Mouse (Mus musculus): ENCODE measurements around the gene Ccser1. TPM values are rescaled to one million over a fixed set of nuclear protein-coding genes. Genes with fewer than 3 reads are reported as not detected.

The Ccser1 gene
- polyA plus RNA-seq, 1 experiment from 2014 or later: 16.2 TPM

- no peak for ATAC-seq (ENCODE audit: low FRiP score, low TSS enrichment)
- H3K27me3 ChIP-seq (ENCODE audit: control insufficient read depth, insufficient read depth, low read length): no peaks in the 10 kb centered on the region
- H3K9me3 ChIP-seq (ENCODE audit: control insufficient read depth, low read length): no peaks in the 10 kb centered on the region
- no peak overlapping the region for H3K9ac ChIP-seq (ENCODE audit: low read depth, low read length)
- H3K4me1 ChIP-seq (ENCODE audit: control insufficient read depth, insufficient read depth, low read length): no peaks in the 10 kb centered on the region
- no peaks in the 10 kb centered on the region for H3K36me3 ChIP-seq (ENCODE audit: control insufficient read depth, insufficient read depth, low read length)
- WGBS: 89% methylated on average over 2 of the region's 2 CpGs
- no peak overlapping the region for H3K4me2 ChIP-seq (replicated peaks; ENCODE audit: low read depth, low read length)
- H3K27ac ChIP-seq (ENCODE audit: low read depth, low read length): no peak overlapping the region
- no peak overlapping the region for H3K4me3 ChIP-seq (ENCODE audit: low read length)
Measured at GRCm38 (mm10) chr6:62132531-62132930, 952.4 kb downstream of the Ccser1 start.

GRCm38 (mm10) chr6:62160320-62160719, 980.2 kb downstream of the Ccser1 start:
- no peaks in the 10 kb centered on the region for H3K4me1 ChIP-seq (ENCODE audit: control insufficient read depth, insufficient read depth, low read length)
- no peak for ATAC-seq (ENCODE audit: low FRiP score, low TSS enrichment)
- no peak overlapping the region for H3K4me2 ChIP-seq (replicated peaks; ENCODE audit: low read depth, low read length)
- H3K27me3 ChIP-seq (ENCODE audit: control insufficient read depth, insufficient read depth, low read length): no peaks in the 10 kb centered on the region
- no peak overlapping the region for H3K27ac ChIP-seq (ENCODE audit: low read depth, low read length)
- H3K36me3 ChIP-seq (ENCODE audit: control insufficient read depth, insufficient read depth, low read length): no peaks in the 10 kb centered on the region
- no peak overlapping the region for H3K9ac ChIP-seq (ENCODE audit: low read depth, low read length)
- H3K9me3 ChIP-seq (ENCODE audit: control insufficient read depth, low read length): no peaks in the 10 kb centered on the region
- no peak overlapping the region for H3K4me3 ChIP-seq (ENCODE audit: low read length)

GRCm38 (mm10) chr6:62162596-62162995, 982.5 kb downstream of the Ccser1 start:
- no peak overlapping the region for H3K27ac ChIP-seq (ENCODE audit: low read depth, low read length)
- no peaks in the 10 kb centered on the region for H3K9me3 ChIP-seq (ENCODE audit: control insufficient read depth, low read length)
- H3K27me3 ChIP-seq (ENCODE audit: control insufficient read depth, insufficient read depth, low read length): no peaks in the 10 kb centered on the region
- WGBS: 77% methylated on average over 6 of the region's 6 CpGs
- H3K4me1 ChIP-seq (ENCODE audit: control insufficient read depth, insufficient read depth, low read length): no peaks in the 10 kb centered on the region
- H3K9ac ChIP-seq (ENCODE audit: low read depth, low read length): no peak overlapping the region
- no peak for ATAC-seq (ENCODE audit: low FRiP score, low TSS enrichment)
- no peak overlapping the region for H3K4me3 ChIP-seq (ENCODE audit: low read length)
- no peaks in the 10 kb centered on the region for H3K36me3 ChIP-seq (ENCODE audit: control insufficient read depth, insufficient read depth, low read length)
- H3K4me2 ChIP-seq (replicated peaks; ENCODE audit: low read depth, low read length): no peak overlapping the region

- H3K4me2 ChIP-seq (replicated peaks; ENCODE audit: low read depth, low read length): no peak overlapping the region
- H3K4me1 ChIP-seq (ENCODE audit: control insufficient read depth, insufficient read depth, low read length): no peaks in the 10 kb centered on the region
- no peak overlapping the region for H3K9ac ChIP-seq (ENCODE audit: low read depth, low read length)
- no peak overlapping the region for H3K4me3 ChIP-seq (ENCODE audit: low read length)
- WGBS: 31% methylated on average over 3 of the region's 3 CpGs
- H3K27ac ChIP-seq (ENCODE audit: low read depth, low read length): no peak overlapping the region
- no peaks in the 10 kb centered on the region for H3K9me3 ChIP-seq (ENCODE audit: control insufficient read depth, low read length)
- H3K27me3 ChIP-seq (ENCODE audit: control insufficient read depth, insufficient read depth, low read length): no peaks in the 10 kb centered on the region
- no peak for ATAC-seq (ENCODE audit: low FRiP score, low TSS enrichment)
- H3K36me3 ChIP-seq (ENCODE audit: control insufficient read depth, insufficient read depth, low read length): no peaks in the 10 kb centered on the region
Measured at GRCm38 (mm10) chr6:62163826-62164225, 983.7 kb downstream of the Ccser1 start.

GRCm38 (mm10) chr6:62196496-62197188, 1016.5 kb downstream of the Ccser1 start:
- 90% methylated on average over 6 of the region's 6 CpGs for whole genome bisulfite sequencing
- Histone ChIP-seq H3K36me3 (ENCODE audit: control insufficient read depth, insufficient read depth, low read length) (no peaks in the 10 kb centered on the region), H3K9me3 (ENCODE audit: control insufficient read depth, low read length) (no peaks in the 10 kb centered on the region), H3K27ac (ENCODE audit: low read depth, low read length) (no peak overlapping the region), H3K27me3 (ENCODE audit: control insufficient read depth, insufficient read depth, low read length) (no peaks in the 10 kb centered on the region), H3K4me3 (ENCODE audit: low read length) (no peak overlapping the region), H3K9ac (ENCODE audit: low read depth, low read length) (no peak overlapping the region), H3K4me2 (replicated peaks; ENCODE audit: low read depth, low read length) (no peak overlapping the region), H3K4me1 (ENCODE audit: control insufficient read depth, insufficient read depth, low read length) (no peaks in the 10 kb centered on the region)
- ATAC-seq (ENCODE audit: low FRiP score, low TSS enrichment): no peak

- no peak overlapping the region for H3K9ac ChIP-seq (ENCODE audit: low read depth, low read length)
- H3K27me3 ChIP-seq (ENCODE audit: control insufficient read depth, insufficient read depth, low read length): no peaks in the 10 kb centered on the region
- WGBS: 83% methylated on average over 6 of the region's 6 CpGs
- ATAC-seq (ENCODE audit: low FRiP score, low TSS enrichment): no peak
- H3K4me2 ChIP-seq (replicated peaks; ENCODE audit: low read depth, low read length): no peak overlapping the region
- H3K27ac ChIP-seq (ENCODE audit: low read depth, low read length): no peak overlapping the region
- H3K4me1 ChIP-seq (ENCODE audit: control insufficient read depth, insufficient read depth, low read length): no peaks in the 10 kb centered on the region
- H3K36me3 ChIP-seq (ENCODE audit: control insufficient read depth, insufficient read depth, low read length): no peaks in the 10 kb centered on the region
- no peak overlapping the region for H3K4me3 ChIP-seq (ENCODE audit: low read length)
- H3K9me3 ChIP-seq (ENCODE audit: control insufficient read depth, low read length): no peaks in the 10 kb centered on the region
Measured at GRCm38 (mm10) chr6:62198768-62199167, 1018.6 kb downstream of the Ccser1 start.

- ATAC-seq (ENCODE audit: low FRiP score, low TSS enrichment): no peak
- H3K27ac ChIP-seq (ENCODE audit: low read depth, low read length): no peak overlapping the region
- H3K4me1 ChIP-seq (ENCODE audit: control insufficient read depth, insufficient read depth, low read length): no peaks in the 10 kb centered on the region
- WGBS: 50% methylated on average over 2 of the region's 2 CpGs
- H3K36me3 ChIP-seq (ENCODE audit: control insufficient read depth, insufficient read depth, low read length): no peaks in the 10 kb centered on the region
- no peak overlapping the region for H3K4me3 ChIP-seq (ENCODE audit: low read length)
- no peaks in the 10 kb centered on the region for H3K9me3 ChIP-seq (ENCODE audit: control insufficient read depth, low read length)
- H3K4me2 ChIP-seq (replicated peaks; ENCODE audit: low read depth, low read length): no peak overlapping the region
- no peaks in the 10 kb centered on the region for H3K27me3 ChIP-seq (ENCODE audit: control insufficient read depth, insufficient read depth, low read length)
- no peak overlapping the region for H3K9ac ChIP-seq (ENCODE audit: low read depth, low read length)
Measured at GRCm38 (mm10) chr6:62205013-62205412, 1024.9 kb downstream of the Ccser1 start.

GRCm38 (mm10) chr6:62221856-62222255, 1041.7 kb downstream of the Ccser1 start:
- Histone ChIP-seq H3K4me2 (replicated peaks; ENCODE audit: low read depth, low read length) (no peak overlapping the region), H3K4me3 (ENCODE audit: low read length) (no peak overlapping the region), H3K36me3 (ENCODE audit: control insufficient read depth, insufficient read depth, low read length) (no peaks in the 10 kb centered on the region), H3K27me3 (ENCODE audit: control insufficient read depth, insufficient read depth, low read length) (no peaks in the 10 kb centered on the region), H3K4me1 (ENCODE audit: control insufficient read depth, insufficient read depth, low read length) (no peaks in the 10 kb centered on the region), H3K9ac (ENCODE audit: low read depth, low read length) (no peak overlapping the region), H3K9me3 (ENCODE audit: control insufficient read depth, low read length) (no peaks in the 10 kb centered on the region), H3K27ac (ENCODE audit: low read depth, low read length) (no peak overlapping the region)
- 34% methylated on average over 1 of the region's 1 CpGs for WGBS
- ATAC-seq (ENCODE audit: low FRiP score, low TSS enrichment): no peak

GRCm38 (mm10) chr6:62263899-62264298, 1083.8 kb downstream of the Ccser1 start:
- 50% methylated on average over 1 of the region's 1 CpGs for WGBS
- Histone ChIP-seq H3K9me3 (ENCODE audit: control insufficient read depth, low read length) (no peaks in the 10 kb centered on the region), H3K4me2 (replicated peaks; ENCODE audit: low read depth, low read length) (no peak overlapping the region), H3K36me3 (ENCODE audit: control insufficient read depth, insufficient read depth, low read length) (no peaks in the 10 kb centered on the region), H3K4me3 (ENCODE audit: low read length) (no peak overlapping the region), H3K9ac (ENCODE audit: low read depth, low read length) (no peak overlapping the region), H3K27ac (ENCODE audit: low read depth, low read length) (no peak overlapping the region), H3K4me1 (ENCODE audit: control insufficient read depth, insufficient read depth, low read length) (no peaks in the 10 kb centered on the region), H3K27me3 (ENCODE audit: control insufficient read depth, insufficient read depth, low read length) (no peaks in the 10 kb centered on the region)
- ATAC-seq (ENCODE audit: low FRiP score, low TSS enrichment): no peak

All from kidney, embryonic 14.5 days (tissue).